Mouse (Mus musculus): Measurements from ENCODE around the gene Celsr1. TPM values are rescaled to one million over a fixed set of nuclear protein-coding genes. Genes with fewer than 3 reads are reported as not detected.

Gene Celsr1
- polyA plus RNA-seq, 1 experiment from 2014 or later = 2.0 TPM

GRCm38 (mm10) chr15:85969291-85969690 is 64.3 kb downstream of the Celsr1 start:
- no peak for DNase-seq (ENCODE audit: low spot score)
- Histone ChIP-seq H3K9ac (ENCODE audit: low read length) (no peak overlapping the region), H3K36me3 (ENCODE audit: control insufficient read depth, insufficient read depth, low read length) (no peaks in the 10 kb centered on the region), H3K27me3 (ENCODE audit: control insufficient read depth, insufficient read depth, low read length) (no peaks in the 10 kb centered on the region), H3K4me1 (replicated peaks; ENCODE audit: control insufficient read depth, insufficient read depth) (peaks cover 2% of the 10 kb centered on the region; the same call in 1 of the 2 replicates), H3K4me2 (replicated peaks; ENCODE audit: low read depth) (no peak overlapping the region), H3K4me3 (ENCODE audit: low read depth, low read length) (no peak overlapping the region), H3K9me3 (ENCODE audit: control insufficient read depth, low read length) (no peaks in the 10 kb centered on the region), H3K27ac (replicated peaks) (no peak overlapping the region)
- ATAC-seq (ENCODE audit: low FRiP score, low TSS enrichment) = 0 out of 2 replicates have a peak, but pooled peaks have one; percentile 13
- WGBS = 77% methylated on average over 7 of the region's 7 CpGs
- no peak for TF ChIP-seq CTCF (IDR thresholded peaks at IDR 0.05; ENCODE audit: low read depth)
- no peak for TF ChIP-seq EP300 (optimal IDR thresholded peaks at IDR 0.05)

DNA sequence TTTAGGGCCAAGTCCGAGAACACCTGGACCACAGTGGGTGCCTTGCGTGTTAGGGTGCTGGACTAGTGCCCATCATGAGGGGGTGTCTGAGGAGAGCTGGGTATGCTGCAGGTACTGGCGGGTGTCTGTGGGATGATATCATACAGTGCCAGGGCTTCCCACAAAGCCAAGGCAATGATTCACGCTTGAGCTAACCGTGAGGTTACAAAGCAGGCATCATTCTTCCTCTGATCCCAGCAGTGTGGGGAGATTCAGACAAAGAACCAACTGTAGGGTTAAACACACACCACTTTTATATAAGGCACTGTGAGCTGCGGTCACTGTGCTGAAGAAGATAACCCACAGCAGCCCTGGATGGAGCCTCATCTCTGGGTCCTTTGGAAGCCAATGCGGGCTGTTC is 67.5 kb downstream of the Celsr1 start:
- no peaks in the 10 kb centered on the region for H3K27me3 ChIP-seq (ENCODE audit: control insufficient read depth, insufficient read depth, low read length)
- H3K9ac ChIP-seq (ENCODE audit: low read length) = no peak overlapping the region
- no peak for ATAC-seq (ENCODE audit: low FRiP score, low TSS enrichment)
- no peaks in the 10 kb centered on the region for H3K36me3 ChIP-seq (ENCODE audit: control insufficient read depth, insufficient read depth, low read length)
- H3K4me3 ChIP-seq (ENCODE audit: low read depth, low read length) = no peak overlapping the region
- peaks cover 2% of the 10 kb centered on the region; the same call in 1 of the 2 replicates for H3K4me1 ChIP-seq (replicated peaks; ENCODE audit: control insufficient read depth, insufficient read depth)
- no peak overlapping the region for H3K4me2 ChIP-seq (replicated peaks; ENCODE audit: low read depth)
- 73% methylated on average over 7 of the region's 7 CpGs for WGBS
- H3K9me3 ChIP-seq (ENCODE audit: control insufficient read depth, low read length) = no peaks in the 10 kb centered on the region
- DNase-seq (ENCODE audit: low spot score) = no peak
- TF ChIP-seq CTCF (IDR thresholded peaks at IDR 0.05; ENCODE audit: low read depth) = no peak
- no peak for TF ChIP-seq EP300 (optimal IDR thresholded peaks at IDR 0.05)
- H3K27ac ChIP-seq (replicated peaks) = no peak overlapping the region

DNA sequence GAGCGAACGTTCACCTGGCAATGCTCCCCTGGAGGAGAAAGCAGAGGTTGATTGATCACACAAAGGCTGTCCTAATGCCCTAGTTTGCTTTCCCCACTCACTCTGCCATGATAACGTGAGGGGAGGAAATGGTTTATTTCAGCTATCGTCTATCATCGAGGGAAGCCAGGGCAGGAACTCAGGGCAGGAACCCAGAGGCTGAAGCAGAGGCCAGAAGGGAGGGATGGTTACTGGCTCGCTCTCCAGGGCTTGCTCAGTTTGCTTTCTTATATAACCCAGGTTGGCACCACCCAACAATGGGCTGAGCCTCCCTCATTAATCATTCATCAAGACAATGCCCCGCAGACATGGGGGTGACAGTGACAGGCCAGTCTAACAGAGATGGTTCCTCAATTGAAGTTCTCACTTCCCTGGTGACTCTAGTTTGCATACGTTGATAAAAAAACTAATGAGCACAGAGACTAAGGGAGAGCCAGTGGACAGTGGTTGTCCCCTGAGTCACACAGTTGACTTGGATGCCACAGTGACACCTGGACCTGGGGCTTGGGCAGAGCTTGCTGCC is 70.2 kb downstream of the Celsr1 start:
- H3K9ac ChIP-seq (ENCODE audit: low read length) = no peak overlapping the region
- H3K9me3 ChIP-seq (ENCODE audit: control insufficient read depth, low read length) = no peaks in the 10 kb centered on the region
- DNase-seq (ENCODE audit: low spot score) = no peak
- WGBS = 55% methylated on average over 8 of the region's 8 CpGs
- H3K27ac ChIP-seq (replicated peaks) = no peak overlapping the region
- no peak for TF ChIP-seq CTCF (IDR thresholded peaks at IDR 0.05; ENCODE audit: low read depth)
- TF ChIP-seq EP300 (optimal IDR thresholded peaks at IDR 0.05) = no peak
- no peaks in the 10 kb centered on the region for H3K36me3 ChIP-seq (ENCODE audit: control insufficient read depth, insufficient read depth, low read length)
- no peak overlapping the region for H3K4me3 ChIP-seq (ENCODE audit: low read depth, low read length)
- H3K4me1 ChIP-seq (replicated peaks; ENCODE audit: control insufficient read depth, insufficient read depth) = no peaks in the 10 kb centered on the region
- H3K4me2 ChIP-seq (replicated peaks; ENCODE audit: low read depth) = no peak overlapping the region
- H3K27me3 ChIP-seq (ENCODE audit: control insufficient read depth, insufficient read depth, low read length) = no peaks in the 10 kb centered on the region
- ATAC-seq (ENCODE audit: low FRiP score, low TSS enrichment) = no peak

GRCm38 (mm10) chr15:85962691-85963090 is 70.9 kb downstream of the Celsr1 start:
- Histone ChIP-seq H3K4me1 (replicated peaks; ENCODE audit: control insufficient read depth, insufficient read depth) (no peaks in the 10 kb centered on the region), H3K4me2 (replicated peaks; ENCODE audit: low read depth) (no peak overlapping the region), H3K4me3 (ENCODE audit: low read depth, low read length) (no peak overlapping the region), H3K36me3 (ENCODE audit: control insufficient read depth, insufficient read depth, low read length) (no peaks in the 10 kb centered on the region), H3K9ac (ENCODE audit: low read length) (no peak overlapping the region), H3K27me3 (ENCODE audit: control insufficient read depth, insufficient read depth, low read length) (no peaks in the 10 kb centered on the region), H3K27ac (replicated peaks) (no peak overlapping the region), H3K9me3 (ENCODE audit: control insufficient read depth, low read length) (no peaks in the 10 kb centered on the region)
- no peak for ATAC-seq (ENCODE audit: low FRiP score, low TSS enrichment)
- 89% methylated on average over 8 of the region's 8 CpGs for WGBS
- TF ChIP-seq CTCF (IDR thresholded peaks at IDR 0.05; ENCODE audit: low read depth) = no peak
- no peak for TF ChIP-seq EP300 (optimal IDR thresholded peaks at IDR 0.05)
- no peak for DNase-seq (ENCODE audit: low spot score)

DNA sequence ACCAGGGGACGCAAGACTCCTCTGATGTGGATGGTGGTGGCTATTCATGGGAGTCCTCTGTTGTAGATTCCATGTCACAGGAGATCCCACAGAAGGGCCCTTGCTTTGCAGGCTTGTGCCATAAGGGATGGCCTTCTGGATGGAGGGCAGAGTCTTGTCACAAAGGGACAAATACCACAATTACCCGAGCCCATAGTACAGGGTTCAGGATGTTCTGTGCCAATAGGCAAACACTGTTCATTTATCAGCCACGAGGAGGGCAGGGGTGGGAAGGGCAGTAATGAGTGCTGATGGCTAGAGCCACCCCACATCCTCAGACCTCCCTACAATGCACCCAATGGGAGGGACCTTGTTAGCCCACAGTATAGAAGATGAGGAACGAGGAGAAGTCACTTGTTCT is 71.9 kb downstream of the Celsr1 start:
- no peak overlapping the region for H3K4me3 ChIP-seq (ENCODE audit: low read depth, low read length)
- H3K27me3 ChIP-seq (ENCODE audit: control insufficient read depth, insufficient read depth, low read length) = no peaks in the 10 kb centered on the region
- H3K36me3 ChIP-seq (ENCODE audit: control insufficient read depth, insufficient read depth, low read length) = no peaks in the 10 kb centered on the region
- no peak overlapping the region for H3K9ac ChIP-seq (ENCODE audit: low read length)
- 61% methylated on average over 4 of the region's 4 CpGs for WGBS
- TF ChIP-seq CTCF (IDR thresholded peaks at IDR 0.05; ENCODE audit: low read depth) (no peak), EP300 (optimal IDR thresholded peaks at IDR 0.05) (no peak)
- H3K9me3 ChIP-seq (ENCODE audit: control insufficient read depth, low read length) = no peaks in the 10 kb centered on the region
- no peak overlapping the region for H3K4me2 ChIP-seq (replicated peaks; ENCODE audit: low read depth)
- no peaks in the 10 kb centered on the region for H3K4me1 ChIP-seq (replicated peaks; ENCODE audit: control insufficient read depth, insufficient read depth)
- H3K27ac ChIP-seq (replicated peaks) = no peak overlapping the region
- ATAC-seq (ENCODE audit: low FRiP score, low TSS enrichment) (no peak), DNase-seq (ENCODE audit: low spot score) (no peak)

- H3K27me3 ChIP-seq (ENCODE audit: control insufficient read depth, insufficient read depth, low read length) = no peaks in the 10 kb centered on the region
- no peak for TF ChIP-seq EP300 (optimal IDR thresholded peaks at IDR 0.05)
- no peak for TF ChIP-seq CTCF (IDR thresholded peaks at IDR 0.05; ENCODE audit: low read depth)
- H3K4me3 ChIP-seq (ENCODE audit: low read depth, low read length) = no peak overlapping the region
- H3K4me1 ChIP-seq (replicated peaks; ENCODE audit: control insufficient read depth, insufficient read depth) = no peaks in the 10 kb centered on the region
- no peak for ATAC-seq (ENCODE audit: low FRiP score, low TSS enrichment)
- no peak overlapping the region for H3K27ac ChIP-seq (replicated peaks)
- 63% methylated on average over 7 of the region's 7 CpGs for WGBS
- no peak overlapping the region for H3K4me2 ChIP-seq (replicated peaks; ENCODE audit: low read depth)
- H3K9me3 ChIP-seq (ENCODE audit: control insufficient read depth, low read length) = no peaks in the 10 kb centered on the region
- no peak overlapping the region for H3K9ac ChIP-seq (ENCODE audit: low read length)
- no peak for DNase-seq (ENCODE audit: low spot score)
- H3K36me3 ChIP-seq (ENCODE audit: control insufficient read depth, insufficient read depth, low read length) = no peaks in the 10 kb centered on the region
Observed at GRCm38 (mm10) chr15:85961131-85961530, 72.4 kb downstream of the Celsr1 start.

All from stomach, postnatal 0 days (tissue).